Mouse (Mus musculus): ENCODE results near the gene Chtf18. TPM values are rescaled to one million over a fixed set of nuclear protein-coding genes. Genes with fewer than 3 reads are reported as not detected.

Chtf18 gene
- polyA plus RNA-seq (2011; ENCODE audit: insufficient read depth, insufficient read length, low read depth, missing spikeins) = 39.4 and 47.2 TPM in 2 replicates

- Histone ChIP-seq H3K4me3 (ENCODE audit: low read depth, low read length) (peak within 1 kb of the TSS; percentile 98), H3K9ac (ENCODE audit: low read depth, poor library complexity, severe bottlenecking) (peak within 1 kb of the TSS; percentile 64), H3K9me3 (replicated peaks; ENCODE audit: control insufficient read depth, insufficient read depth, low read length, poor library complexity, severe bottlenecking) (no peaks in the 10 kb centered on the region), H3K27me3 (ENCODE audit: control insufficient read depth, insufficient read depth, low read length, poor library complexity, severe bottlenecking) (no peaks in the 10 kb centered on the region), H3K4me1 (ENCODE audit: control insufficient read depth, insufficient read depth, low read length) (no peaks in the 10 kb centered on the region), H3K36me3 (ENCODE audit: control insufficient read depth, insufficient read depth, low read length, poor library complexity, severe bottlenecking) (no peaks in the 10 kb centered on the region), H3K27ac (ENCODE audit: insufficient read depth, low read length) (no peak within 1 kb of the TSS)
- TF ChIP-seq EP300 (IDR thresholded peaks at IDR 0.05; ENCODE audit: insufficient read depth, low read depth, low read length) (no peak), POLR2A (IDR thresholded peaks at IDR 0.05; ENCODE audit: insufficient read depth, low read length) (peak; percentile 94), CTCF (IDR thresholded peaks at IDR 0.05; ENCODE audit: low read depth, low read length) (no peak)
These were observed at the start of gene Chtf18, which contains the start of gene Rpusd1 for GRCm38 (mm10) chr17:25727265-25728008. Gene Chtf18, minus strand, starts transcription at chr17:25727419. Gene Rpusd1, plus strand, starts transcription at chr17:25727670.

DNA sequence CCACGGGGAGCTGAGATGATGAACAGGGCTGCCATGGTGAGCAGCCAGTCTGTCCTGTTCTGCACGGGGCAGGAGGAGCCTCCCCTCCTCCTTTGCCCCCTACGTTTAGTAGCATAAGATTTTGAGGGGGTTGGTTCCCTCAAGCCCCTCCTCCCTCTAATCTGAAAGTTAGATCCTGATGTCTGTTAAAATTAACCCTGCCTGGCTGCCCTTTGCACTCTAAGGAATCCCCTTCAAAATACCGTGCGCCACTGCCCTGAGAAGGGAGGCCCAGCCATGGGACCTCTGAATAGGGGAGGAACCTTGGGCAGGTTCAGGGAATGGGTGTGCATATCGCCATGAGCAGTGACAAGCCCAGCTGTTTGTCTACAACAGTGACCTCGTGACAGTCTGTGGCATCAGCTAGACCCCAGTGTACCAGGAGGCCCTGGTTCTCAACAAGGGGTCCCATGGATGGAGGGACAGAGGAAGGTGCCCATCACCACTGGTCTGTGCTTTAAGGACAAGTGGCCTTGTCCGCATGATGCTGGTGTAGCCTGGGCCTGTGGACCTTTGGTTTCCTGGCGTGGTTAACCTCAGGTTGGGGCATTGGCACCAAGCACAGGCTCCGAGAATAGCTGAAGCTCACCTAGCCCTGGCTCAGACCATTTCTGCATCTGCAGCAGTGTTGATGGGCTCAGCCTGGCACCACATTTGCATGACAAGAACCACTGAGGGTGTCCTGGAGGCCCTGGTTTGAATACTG lies 48.3 kb upstream of the Chtf18 start:
- Histone ChIP-seq H3K27ac (ENCODE audit: insufficient read depth, low read length) (no peak overlapping the region), H3K4me1 (ENCODE audit: control insufficient read depth, insufficient read depth, low read length) (no peaks in the 10 kb centered on the region), H3K9me3 (replicated peaks; ENCODE audit: control insufficient read depth, insufficient read depth, low read length, poor library complexity, severe bottlenecking) (no peaks in the 10 kb centered on the region), H3K9ac (ENCODE audit: low read depth, poor library complexity, severe bottlenecking) (no peak overlapping the region), H3K36me3 (ENCODE audit: control insufficient read depth, insufficient read depth, low read length, poor library complexity, severe bottlenecking) (no peaks in the 10 kb centered on the region), H3K4me3 (ENCODE audit: low read depth, low read length) (no peak overlapping the region), H3K27me3 (ENCODE audit: control insufficient read depth, insufficient read depth, low read length, poor library complexity, severe bottlenecking) (no peaks in the 10 kb centered on the region)
- no peak for TF ChIP-seq CTCF (IDR thresholded peaks at IDR 0.05; ENCODE audit: low read depth, low read length)
- no peak for TF ChIP-seq POLR2A (IDR thresholded peaks at IDR 0.05; ENCODE audit: insufficient read depth, low read length)
- TF ChIP-seq EP300 (IDR thresholded peaks at IDR 0.05; ENCODE audit: insufficient read depth, low read depth, low read length) = no peak

DNA sequence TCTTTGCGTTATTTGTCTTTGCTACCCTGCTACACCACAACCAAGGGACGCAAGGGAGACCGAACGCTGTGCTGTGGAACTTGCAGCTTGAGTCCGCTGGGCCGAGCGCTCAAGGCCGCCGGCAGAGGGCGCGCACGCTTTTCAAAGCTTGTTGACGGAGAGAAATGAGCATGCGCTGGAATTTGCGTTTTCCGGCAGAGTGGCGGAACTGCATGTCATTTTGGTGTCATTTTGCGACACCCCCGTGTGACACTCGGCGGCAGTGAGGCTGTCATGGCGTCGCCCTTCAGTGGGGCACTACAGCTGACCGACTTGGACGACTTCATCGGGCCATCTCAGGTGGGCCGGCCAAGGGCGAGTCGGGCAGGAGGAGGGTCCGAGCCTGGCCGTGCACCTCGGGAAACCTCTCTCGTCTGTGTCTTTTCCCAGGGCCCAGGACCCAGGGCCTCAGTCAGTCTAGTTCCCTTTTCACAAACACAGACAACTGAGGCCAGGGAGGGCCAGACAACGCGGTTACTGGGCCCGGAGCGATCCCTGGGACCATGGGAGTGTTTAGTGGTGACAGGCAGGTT lies 46.4 kb upstream of the Chtf18 start, which contains the start of gene Narfl:
TSS of gene Narfl (plus strand) at position 228 of the 572 bp plus-strand sequence.
- H3K4me3 ChIP-seq (ENCODE audit: low read depth, low read length) = peak within 1 kb of the TSS; percentile 64
- H3K9ac ChIP-seq (ENCODE audit: low read depth, poor library complexity, severe bottlenecking) = peak within 1 kb of the TSS; percentile 21
- no peaks in the 10 kb centered on the region for H3K4me1 ChIP-seq (ENCODE audit: control insufficient read depth, insufficient read depth, low read length)
- H3K27ac ChIP-seq (ENCODE audit: insufficient read depth, low read length) = peak within 1 kb of the TSS; percentile 45
- no peaks in the 10 kb centered on the region for H3K36me3 ChIP-seq (ENCODE audit: control insufficient read depth, insufficient read depth, low read length, poor library complexity, severe bottlenecking)
- no peaks in the 10 kb centered on the region for H3K27me3 ChIP-seq (ENCODE audit: control insufficient read depth, insufficient read depth, low read length, poor library complexity, severe bottlenecking)
- TF ChIP-seq POLR2A (IDR thresholded peaks at IDR 0.05; ENCODE audit: insufficient read depth, low read length) (no peak), EP300 (IDR thresholded peaks at IDR 0.05; ENCODE audit: insufficient read depth, low read depth, low read length) (no peak), CTCF (IDR thresholded peaks at IDR 0.05; ENCODE audit: low read depth, low read length) (peak; percentile 95)
- no peaks in the 10 kb centered on the region for H3K9me3 ChIP-seq (replicated peaks; ENCODE audit: control insufficient read depth, insufficient read depth, low read length, poor library complexity, severe bottlenecking)

DNA sequence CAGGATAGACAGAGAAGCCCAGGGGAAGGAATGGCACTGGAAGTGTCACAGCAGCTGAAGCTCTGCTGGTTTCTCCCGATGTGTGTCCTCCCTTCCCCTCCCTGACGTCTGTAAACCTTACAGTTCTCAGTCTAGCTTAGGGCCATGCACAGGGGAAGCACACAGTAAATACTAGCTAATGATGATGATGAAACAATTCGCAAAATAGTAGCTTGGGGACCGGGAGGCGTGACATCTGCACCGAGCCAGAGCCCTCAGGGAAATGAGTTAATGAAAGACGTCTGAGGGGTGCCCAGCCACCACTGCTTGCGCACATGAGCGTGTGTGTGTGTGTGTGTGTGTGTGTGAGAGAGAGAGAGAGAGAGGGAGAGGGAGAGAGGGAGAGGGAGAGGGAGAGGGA lies 42.1 kb upstream of the Chtf18 start:
- Histone ChIP-seq H3K27ac (ENCODE audit: insufficient read depth, low read length) (no peak overlapping the region), H3K36me3 (ENCODE audit: control insufficient read depth, insufficient read depth, low read length, poor library complexity, severe bottlenecking) (no peaks in the 10 kb centered on the region), H3K4me1 (ENCODE audit: control insufficient read depth, insufficient read depth, low read length) (no peaks in the 10 kb centered on the region), H3K9ac (ENCODE audit: low read depth, poor library complexity, severe bottlenecking) (no peak overlapping the region), H3K9me3 (replicated peaks; ENCODE audit: control insufficient read depth, insufficient read depth, low read length, poor library complexity, severe bottlenecking) (no peaks in the 10 kb centered on the region), H3K27me3 (ENCODE audit: control insufficient read depth, insufficient read depth, low read length, poor library complexity, severe bottlenecking) (no peaks in the 10 kb centered on the region), H3K4me3 (ENCODE audit: low read depth, low read length) (no peak overlapping the region)
- TF ChIP-seq EP300 (IDR thresholded peaks at IDR 0.05; ENCODE audit: insufficient read depth, low read depth, low read length) (no peak), CTCF (IDR thresholded peaks at IDR 0.05; ENCODE audit: low read depth, low read length) (no peak), POLR2A (IDR thresholded peaks at IDR 0.05; ENCODE audit: insufficient read depth, low read length) (no peak)

GRCm38 (mm10) chr17:25765886-25766285 lies 38.7 kb upstream of the Chtf18 start:
- Histone ChIP-seq H3K4me1 (ENCODE audit: control insufficient read depth, insufficient read depth, low read length) (peaks cover 7% of the 10 kb centered on the region), H3K9me3 (replicated peaks; ENCODE audit: control insufficient read depth, insufficient read depth, low read length, poor library complexity, severe bottlenecking) (no peaks in the 10 kb centered on the region), H3K36me3 (ENCODE audit: control insufficient read depth, insufficient read depth, low read length, poor library complexity, severe bottlenecking) (no peaks in the 10 kb centered on the region), H3K27me3 (ENCODE audit: control insufficient read depth, insufficient read depth, low read length, poor library complexity, severe bottlenecking) (no peaks in the 10 kb centered on the region), H3K4me3 (ENCODE audit: low read depth, low read length) (no peak overlapping the region), H3K27ac (ENCODE audit: insufficient read depth, low read length) (no peak overlapping the region), H3K9ac (ENCODE audit: low read depth, poor library complexity, severe bottlenecking) (no peak overlapping the region)
- TF ChIP-seq CTCF (IDR thresholded peaks at IDR 0.05; ENCODE audit: low read depth, low read length) (no peak), POLR2A (IDR thresholded peaks at IDR 0.05; ENCODE audit: insufficient read depth, low read length) (no peak), EP300 (IDR thresholded peaks at IDR 0.05; ENCODE audit: insufficient read depth, low read depth, low read length) (no peak)

Measured in ES-Bruce4 (cell line).